Mouse (Mus musculus) forebrain, embryonic 11.5 days (tissue): ENCODE measurements around the gene Acvr1. TPM values are rescaled to one million over a fixed set of nuclear protein-coding genes. Genes with fewer than 3 reads are reported as not detected.

Experiments
- ATAC-seq: fragments of 200-750 bp; cut with Nextera tagmentation; replicated peaks from 2 replicates; pipeline ENCODE4 v1.8.0; 2017; ENCODE audit warnings: moderate TSS enrichment; ENCODE audit not compliant: low FRiP score
- DNase-seq: peaks from one replicate; pipeline ENCODE4 v3.0.0-alpha.2; 2017; ENCODE audit warnings: low spot score
- H3K27ac ChIP-seq: fragments of 300-500 bp; sonication (generic); 2 replicates; pipeline ENCODE4 v1.5.1; 2014; ENCODE audit warnings: low read depth, low read length
- H3K27me3 ChIP-seq: fragments of 300-500 bp; sonication (generic); 2 replicates; pipeline ENCODE4 v1.6.1; 2014; ENCODE audit warnings: mild to moderate bottlenecking, low read length, mixed read lengths; ENCODE audit not compliant: control insufficient read depth, insufficient read depth
- H3K36me3 ChIP-seq: fragments of 300-500 bp; sonication (generic); 2 replicates; pipeline ENCODE4 v1.6.1; 2014; ENCODE audit warnings: mild to moderate bottlenecking, low read length, moderate library complexity, mixed read lengths; ENCODE audit not compliant: control insufficient read depth, insufficient read depth
- H3K4me1 ChIP-seq: fragments of 300-500 bp; sonication (generic); replicated peaks from 2 replicates; pipeline ENCODE4 v1.6.1; 2014; ENCODE audit warnings: low read length, mixed read lengths; ENCODE audit not compliant: control insufficient read depth, insufficient read depth
- H3K4me2 ChIP-seq: fragments of 300-500 bp; sonication (generic); 2 replicates; pipeline ENCODE4 v1.6.1; 2014; ENCODE audit warnings: low read depth, mild to moderate bottlenecking, low read length, moderate library complexity, mixed read lengths; ENCODE audit not compliant: severe bottlenecking
- H3K4me3 ChIP-seq: fragments of 300-500 bp; sonication (generic); 2 replicates; pipeline ENCODE4 v1.5.1; 2014; ENCODE audit warnings: low read depth, low read length
- H3K9ac ChIP-seq: fragments of 300-500 bp; sonication (generic); 2 replicates; pipeline ENCODE4 v1.6.1; 2014; ENCODE audit warnings: low read length
- H3K9me3 ChIP-seq: fragments of 300-500 bp; sonication (generic); 2 replicates; pipeline ENCODE4 v1.6.1; 2016; ENCODE audit warnings: low read length, mixed read lengths; ENCODE audit not compliant: control insufficient read depth
- WGBS: fragments of 180-500 bp; shearing (Covaris S2); extraction: QIAGEN DNeasy Blood & Tissue Kit; methylation state at CpG from one replicate; pipeline ENCODE4 v1.1.7; 2014; 5-methylcytosine and 5-hydroxymethylcytosine counted together
- polyA plus RNA-seq: library from polyadenylated mRNA; unstranded; fragments of >200 nt; fragmentation: Nextera tagmentation; extraction: Ambion mirVana; gene quantifications from 2 replicates; pipeline ENCODE4 v1.2.1, GENCODE M21; 2014

The Acvr1 gene
- polyA plus RNA-seq, 1 experiment from 2014 or later = 5.1 TPM

DNA sequence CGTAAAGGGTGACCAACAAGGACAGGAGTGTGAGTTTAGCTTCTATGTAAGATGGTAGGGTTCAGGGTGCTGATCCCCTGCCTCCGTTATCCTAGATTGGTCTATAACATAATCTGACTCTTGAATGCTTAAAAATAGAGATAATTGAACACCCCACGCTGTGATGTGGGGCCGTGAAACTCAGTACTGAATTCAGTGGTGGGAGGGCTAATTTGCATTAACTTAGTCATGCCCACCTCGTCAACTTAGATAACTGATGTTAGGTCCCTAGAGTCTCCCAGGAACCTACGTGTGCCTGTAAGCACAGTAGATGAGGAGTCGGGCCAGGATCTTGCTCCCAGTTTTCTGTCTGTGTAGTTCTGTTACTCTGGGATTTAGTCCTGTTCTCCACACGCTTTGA, 147.4 kb downstream of the Acvr1 start:
- H3K27me3 ChIP-seq = no peaks in the 10 kb centered on the region
- no peak overlapping the region for H3K27ac ChIP-seq
- no peak for DNase-seq
- H3K4me1 ChIP-seq = no peaks in the 10 kb centered on the region
- H3K4me2 ChIP-seq = no peak overlapping the region
- WGBS = 82% methylated on average over 8 of the region's 8 CpGs
- no peaks in the 10 kb centered on the region for H3K9me3 ChIP-seq
- ATAC-seq = no peak
- H3K4me3 ChIP-seq = no peak overlapping the region
- no peak overlapping the region for H3K9ac ChIP-seq
- H3K36me3 ChIP-seq = no peaks in the 10 kb centered on the region

DNA sequence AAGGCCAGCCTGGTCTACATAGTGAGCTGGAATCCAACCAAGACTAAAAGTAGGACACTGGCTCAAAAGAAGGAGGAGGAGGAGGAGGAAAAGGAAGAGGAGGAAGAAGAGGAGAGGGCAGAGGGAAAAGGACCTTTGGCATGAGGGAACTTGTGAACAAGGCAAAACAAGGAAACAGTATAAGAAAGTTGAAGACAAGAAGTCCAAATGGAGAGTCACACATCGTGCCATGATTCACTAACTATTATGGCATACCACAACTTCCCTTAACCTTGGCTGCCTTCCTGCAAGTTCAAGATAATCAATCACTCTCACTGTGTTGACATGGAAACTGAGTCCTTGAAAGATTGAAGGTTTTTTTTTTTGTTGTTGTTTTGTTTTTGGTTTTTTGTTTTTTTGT, 148.8 kb downstream of the Acvr1 start:
- ATAC-seq (no peak), DNase-seq (no peak)
- H3K4me1 ChIP-seq = no peaks in the 10 kb centered on the region
- 88% methylated on average over 1 of the region's 1 CpGs for WGBS
- no peaks in the 10 kb centered on the region for H3K36me3 ChIP-seq
- H3K4me3 ChIP-seq = no peak overlapping the region
- no peaks in the 10 kb centered on the region for H3K27me3 ChIP-seq
- no peak overlapping the region for H3K9ac ChIP-seq
- H3K4me2 ChIP-seq = no peak overlapping the region
- no peak overlapping the region for H3K27ac ChIP-seq
- H3K9me3 ChIP-seq = no peaks in the 10 kb centered on the region

DNA sequence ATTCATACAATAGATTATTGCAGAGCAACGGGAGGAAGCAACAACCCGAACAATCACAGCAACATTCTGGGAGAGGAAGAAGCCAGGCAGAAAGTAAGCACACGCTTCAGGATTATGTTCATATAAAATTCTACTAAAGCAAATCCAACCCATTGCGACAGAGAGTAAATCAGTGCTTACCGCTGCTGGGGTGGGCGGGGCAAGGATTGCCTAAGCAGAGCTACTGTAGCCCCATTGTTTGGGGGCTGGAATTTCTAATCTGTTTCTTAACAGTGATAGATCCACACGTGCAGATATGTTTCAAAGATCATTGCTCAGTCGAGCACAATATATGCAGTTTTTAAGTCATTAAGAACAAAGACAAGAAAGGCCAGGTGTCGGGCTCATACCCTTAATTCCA, 149.3 kb downstream of the Acvr1 start:
- 84% methylated on average over 9 of the region's 9 CpGs for WGBS
- Histone ChIP-seq H3K9me3 (no peaks in the 10 kb centered on the region), H3K9ac (no peak overlapping the region), H3K4me1 (no peaks in the 10 kb centered on the region), H3K4me3 (no peak overlapping the region), H3K36me3 (no peaks in the 10 kb centered on the region), H3K27ac (no peak overlapping the region), H3K27me3 (no peaks in the 10 kb centered on the region), H3K4me2 (no peak overlapping the region)
- DNase-seq = no peak
- no peak for ATAC-seq

DNA sequence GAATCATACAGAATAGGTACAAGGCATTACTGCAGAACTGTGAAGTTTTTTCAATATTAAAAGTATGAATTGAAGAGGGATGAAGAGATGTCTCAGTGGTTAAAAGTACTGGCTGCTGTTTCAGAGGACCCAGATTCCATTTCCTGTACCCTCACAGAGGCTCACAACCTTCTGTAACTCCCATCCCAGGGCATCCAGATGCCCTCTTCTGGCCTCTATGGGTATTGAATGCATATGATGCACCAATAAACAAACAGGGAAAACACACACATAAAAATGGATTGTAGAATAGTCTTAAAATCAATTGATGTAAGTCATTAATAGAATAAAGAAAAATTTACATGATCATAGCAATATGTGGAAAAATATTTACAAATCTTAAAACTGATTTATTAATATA, 151.9 kb downstream of the Acvr1 start:
- DNase-seq (no peak), ATAC-seq (no peak)
- H3K4me3 ChIP-seq = no peak overlapping the region
- H3K36me3 ChIP-seq = no peaks in the 10 kb centered on the region
- H3K9ac ChIP-seq = no peak overlapping the region
- H3K27ac ChIP-seq = no peak overlapping the region
- H3K4me2 ChIP-seq = no peak overlapping the region
- no peaks in the 10 kb centered on the region for H3K9me3 ChIP-seq
- H3K4me1 ChIP-seq = no peaks in the 10 kb centered on the region
- no peaks in the 10 kb centered on the region for H3K27me3 ChIP-seq

GRCm38 (mm10) chr2:58408926-58409634, 157.9 kb downstream of the Acvr1 start:
- WGBS = 83% methylated on average over 5 of the region's 5 CpGs
- Histone ChIP-seq H3K4me3 (no peak overlapping the region), H3K36me3 (no peaks in the 10 kb centered on the region), H3K27ac (no peak overlapping the region), H3K9ac (no peak overlapping the region), H3K27me3 (no peaks in the 10 kb centered on the region), H3K4me1 (no peaks in the 10 kb centered on the region), H3K9me3 (no peaks in the 10 kb centered on the region), H3K4me2 (no peak overlapping the region)
- no peak for DNase-seq
- no peak for ATAC-seq

DNA sequence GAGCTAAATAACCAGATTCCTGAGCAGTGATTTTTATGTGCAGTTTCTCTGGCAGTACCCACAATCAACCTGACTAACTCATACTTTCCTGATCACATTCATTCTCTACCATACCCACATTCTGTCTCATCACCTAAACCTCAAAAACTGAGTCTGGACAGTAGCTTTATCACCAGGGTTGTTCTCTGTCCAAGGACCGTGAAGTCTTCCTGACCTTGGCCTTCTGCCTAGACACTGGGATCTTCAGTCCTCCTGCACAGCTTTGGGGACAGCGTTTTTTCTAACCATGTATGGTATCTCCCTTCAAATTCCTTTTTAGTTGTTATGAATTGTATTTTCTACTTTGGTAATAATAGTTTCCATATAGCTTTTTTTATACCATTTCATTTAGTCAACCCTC, 163.5 kb downstream of the Acvr1 start:
- no peak for DNase-seq
- Histone ChIP-seq H3K4me2 (no peak overlapping the region), H3K9me3 (no peaks in the 10 kb centered on the region), H3K27me3 (no peaks in the 10 kb centered on the region), H3K4me3 (no peak overlapping the region), H3K9ac (no peak overlapping the region), H3K36me3 (no peaks in the 10 kb centered on the region), H3K27ac (no peak overlapping the region), H3K4me1 (no peaks in the 10 kb centered on the region)
- ATAC-seq = no peak
- whole genome bisulfite sequencing = 88% methylated on average over 2 of the region's 2 CpGs

DNA sequence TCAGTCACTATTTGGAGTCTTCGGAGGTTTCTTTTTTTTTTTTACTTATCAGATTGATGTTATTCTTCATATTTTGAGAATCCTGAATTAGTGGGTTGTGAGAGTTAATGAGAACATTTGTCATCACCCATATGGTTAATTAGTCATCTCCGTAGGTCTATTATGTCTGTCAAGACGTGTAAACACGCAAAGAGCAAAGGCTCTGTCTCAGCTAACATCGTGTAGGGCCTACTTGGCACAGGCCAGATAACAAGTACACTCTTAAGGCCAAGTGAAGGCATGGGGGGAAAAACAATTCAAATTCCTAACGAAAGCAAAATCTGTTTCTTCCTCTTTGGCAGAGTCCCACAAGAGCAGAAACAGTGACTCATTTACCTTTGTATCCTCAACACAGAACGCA, 178.4 kb downstream of the Acvr1 start:
- H3K4me3 ChIP-seq = no peak overlapping the region
- H3K27me3 ChIP-seq = no peaks in the 10 kb centered on the region
- H3K4me2 ChIP-seq = no peak overlapping the region
- DNase-seq (no peak), ATAC-seq (no peak)
- H3K27ac ChIP-seq = no peak overlapping the region
- no peak overlapping the region for H3K9ac ChIP-seq
- no peaks in the 10 kb centered on the region for H3K9me3 ChIP-seq
- no peaks in the 10 kb centered on the region for H3K4me1 ChIP-seq
- 82% methylated on average over 7 of the region's 7 CpGs for WGBS
- no peaks in the 10 kb centered on the region for H3K36me3 ChIP-seq

DNA sequence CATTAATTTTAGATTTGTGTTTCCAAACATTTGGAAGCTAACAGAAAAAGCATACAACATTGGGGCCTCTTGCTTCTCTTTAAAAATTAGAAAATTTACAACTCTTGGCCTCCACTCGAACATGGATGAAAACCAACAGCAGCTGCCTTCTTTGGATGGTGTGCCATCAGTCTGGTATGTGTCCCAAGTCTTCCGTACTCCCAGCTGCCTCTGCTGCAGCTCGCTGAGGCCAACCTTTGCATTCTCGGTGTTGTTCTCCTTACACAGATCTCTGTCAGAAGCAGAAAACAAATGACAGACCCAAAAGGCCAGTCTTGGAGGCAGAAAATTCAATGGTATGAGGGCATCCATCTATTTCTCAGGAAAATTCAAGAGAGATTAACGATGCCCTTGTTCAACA, 186.9 kb downstream of the Acvr1 start:
- WGBS = 77% methylated on average over 5 of the region's 5 CpGs

DNA sequence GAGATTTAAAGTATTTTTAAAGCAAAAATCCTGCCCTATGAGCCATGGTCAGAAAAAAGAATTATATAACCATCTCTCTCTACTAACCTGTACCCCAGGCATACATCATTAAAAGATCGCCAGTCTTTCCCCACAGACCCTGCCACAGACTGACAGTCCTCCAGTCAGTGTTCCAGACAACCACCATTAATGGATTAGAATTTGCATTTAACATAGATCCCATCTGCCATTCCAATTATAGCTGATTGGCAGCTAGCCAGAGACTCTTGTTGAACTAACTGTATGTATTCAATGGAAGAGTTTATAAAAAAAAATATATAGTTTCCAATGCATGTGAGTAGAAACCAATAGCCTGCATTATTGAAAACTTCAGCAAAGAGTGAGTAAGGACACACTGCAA, 187.5 kb downstream of the Acvr1 start:
- H3K4me1 ChIP-seq = no peaks in the 10 kb centered on the region
- H3K27me3 ChIP-seq = no peaks in the 10 kb centered on the region
- no peak overlapping the region for H3K4me2 ChIP-seq
- DNase-seq = no peak
- H3K4me3 ChIP-seq = no peak overlapping the region
- no peak for ATAC-seq
- no peaks in the 10 kb centered on the region for H3K36me3 ChIP-seq
- H3K9me3 ChIP-seq = no peaks in the 10 kb centered on the region
- WGBS = 74% methylated on average over 1 of the region's 1 CpGs
- no peak overlapping the region for H3K9ac ChIP-seq
- no peak overlapping the region for H3K27ac ChIP-seq

More for the DNA sequence above, 186.9 kb downstream of the Acvr1 start:
- Histone ChIP-seq H3K9ac (no peak overlapping the region), H3K4me3 (no peak overlapping the region), H3K36me3 (no peaks in the 10 kb centered on the region), H3K27me3 (no peaks in the 10 kb centered on the region), H3K9me3 (no peaks in the 10 kb centered on the region), H3K4me1 (no peaks in the 10 kb centered on the region), H3K27ac (no peak overlapping the region), H3K4me2 (no peak overlapping the region)
- ATAC-seq (no peak), DNase-seq (no peak)
